Mouse (Mus musculus): ENCODE measurements around the gene Catsper4. TPM values are rescaled to one million over a fixed set of nuclear protein-coding genes. Genes with fewer than 3 reads are reported as not detected.

Catsper4 gene
- polyA plus RNA-seq, 1 experiment: 1.4 TPM

DNA sequence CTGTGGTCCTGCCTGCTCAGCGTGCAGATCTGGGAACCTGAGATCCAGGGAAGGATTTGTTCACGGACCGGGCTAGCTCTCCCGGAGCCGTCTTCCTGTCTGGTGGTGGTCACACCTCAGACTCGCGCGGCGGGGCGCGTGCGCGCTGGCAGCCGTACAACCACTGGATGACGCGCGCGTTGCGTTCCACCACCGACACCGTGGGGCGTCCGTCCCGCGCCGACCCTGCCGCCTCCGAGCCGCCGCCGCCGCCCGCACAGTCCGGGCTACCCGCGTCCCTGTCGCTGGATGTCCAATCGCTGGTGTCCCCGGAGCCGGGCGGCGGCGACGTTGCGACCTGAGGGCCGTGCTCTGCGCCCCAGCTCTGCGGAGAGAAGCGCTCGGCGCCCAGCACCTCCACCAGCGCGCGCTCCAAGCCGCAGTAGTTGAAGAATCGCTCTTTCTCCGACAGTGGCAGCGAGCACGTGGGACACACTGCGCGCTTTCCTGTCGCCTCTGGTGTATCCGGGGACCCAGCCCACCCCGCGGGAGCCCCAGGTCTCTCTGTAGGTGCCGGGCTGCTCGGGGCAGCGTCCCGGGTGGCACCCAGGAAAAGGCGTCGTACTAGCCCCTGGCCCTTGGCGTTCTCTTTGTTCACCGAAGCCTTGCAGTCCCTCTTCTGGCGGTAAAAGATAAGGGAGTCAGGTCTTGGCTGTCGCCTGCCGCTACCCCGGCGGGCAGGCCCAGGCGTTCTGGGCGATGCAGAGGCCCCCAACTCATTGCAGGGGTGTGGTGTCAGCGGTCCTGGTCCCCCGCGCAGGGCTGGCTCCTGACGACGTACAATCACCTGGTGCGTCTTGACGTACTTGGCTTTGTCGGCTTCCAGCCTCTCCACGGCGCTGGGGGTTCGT, 24.3 kb upstream of the Catsper4 start:
- 5% methylated on average over 91 of the region's 91 CpGs for WGBS
- no peak for DNase-seq (ENCODE audit: low read depth, low spot score)

- DNase-seq (ENCODE audit: low read depth, low spot score): no peak
- WGBS: 25% methylated on average over 10 of the region's 10 CpGs
These were observed 23.7 kb upstream of the Catsper4 start for GRCm38 (mm10) chr4:134250930-134251240.

DNA sequence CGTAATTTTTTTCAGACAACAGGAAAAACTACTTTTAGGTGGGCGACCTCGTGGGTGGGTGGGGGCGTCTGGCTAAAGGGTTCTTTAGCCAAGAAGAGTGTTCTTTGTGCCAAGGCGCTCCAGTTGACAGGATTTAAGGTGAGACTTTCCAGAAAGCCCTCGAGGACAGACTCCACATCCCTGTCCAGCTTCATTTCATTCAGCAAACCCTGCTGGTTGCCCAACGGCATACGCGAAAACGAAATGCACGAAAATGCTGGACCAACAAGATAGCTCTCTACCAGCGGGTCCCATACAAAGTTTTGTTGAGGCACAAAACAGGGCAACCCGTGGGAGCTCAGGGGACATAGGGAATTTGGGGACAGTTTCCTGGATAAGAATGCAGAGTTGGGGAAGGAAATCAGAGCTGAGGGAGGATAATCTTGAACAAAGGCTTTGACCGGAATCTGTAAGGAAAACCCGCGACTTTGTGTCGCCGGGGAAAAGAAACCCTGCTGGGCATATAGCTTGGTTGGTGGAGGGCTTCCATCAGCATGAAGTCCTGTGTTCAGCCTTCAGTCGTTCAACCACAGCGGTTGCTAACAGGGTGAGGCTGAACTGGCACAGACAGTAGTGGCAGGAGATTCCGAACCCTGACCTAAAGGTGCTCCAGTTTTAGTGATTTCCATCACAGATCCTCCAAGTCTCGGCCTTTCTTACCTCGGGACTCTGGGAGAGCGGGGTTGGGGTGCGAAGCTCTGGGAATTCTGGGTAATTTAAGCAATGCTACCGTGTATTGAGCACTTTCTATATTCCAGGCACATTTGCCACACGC, 23.1 kb upstream of the Catsper4 start:
- DNase-seq (ENCODE audit: low read depth, low spot score): no peak
- 31% methylated on average over 27 of the region's 27 CpGs for WGBS

GRCm38 (mm10) chr4:134249651-134250050, 22.5 kb upstream of the Catsper4 start:
- WGBS: 2% methylated on average over 30 of the region's 30 CpGs
- DNase-seq (ENCODE audit: low read depth, low spot score): no peak

GRCm38 (mm10) chr4:134246719-134247258, 19.6 kb upstream of the Catsper4 start, which contains the start of gene Gm30191:
Gene Gm30191, plus strand, starts transcription at chr4:134246935.
- no peak for DNase-seq (ENCODE audit: low read depth, low spot score)
- WGBS: 48% methylated on average over 7 of the region's 7 CpGs

DNA sequence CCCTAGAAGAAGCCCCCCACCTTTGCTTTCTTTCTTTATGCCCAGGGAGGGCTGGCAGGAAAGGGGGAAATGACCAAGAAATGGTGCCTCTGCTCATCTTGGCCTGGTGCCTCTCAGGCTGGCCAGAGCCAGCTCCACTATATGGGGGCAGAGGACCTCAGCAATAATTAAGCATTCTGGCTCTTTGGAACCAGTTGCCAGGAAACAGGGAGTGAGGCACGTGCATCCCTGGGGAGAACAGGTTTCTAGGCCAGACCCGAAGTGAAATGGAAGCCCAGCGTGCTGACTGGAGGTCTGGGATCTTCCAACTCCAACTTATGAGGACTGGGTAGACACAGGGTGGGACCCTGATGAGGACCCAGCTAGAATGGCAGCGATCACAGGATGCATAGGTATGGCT, 19.1 kb upstream of the Catsper4 start:
- 70% methylated on average over 4 of the region's 4 CpGs for WGBS
- no peak for DNase-seq (ENCODE audit: low read depth, low spot score)

GRCm38 (mm10) chr4:134245148-134245843, 18.1 kb upstream of the Catsper4 start, which contains the start of gene Zfp593:
Gene Zfp593, minus strand, starts transcription at chr4:134245592.
- under 1% methylated on average over 60 of the region's 60 CpGs for WGBS
- peak; percentile 69 for DNase-seq (ENCODE audit: low read depth, low spot score)

- WGBS: 95% methylated on average over 17 of the region's 17 CpGs
- no peak for DNase-seq (ENCODE audit: low read depth, low spot score)
These were observed 16.5 kb upstream of the Catsper4 start, which contains the start of gene E130218I03Rik for GRCm38 (mm10) chr4:134243516-134244250. Gene E130218I03Rik, plus strand, starts transcription at chr4:134243662.

- 6% methylated on average over 10 of the region's 10 CpGs for WGBS
- DNase-seq (ENCODE audit: low read depth, low spot score): peak; percentile 18
These were observed 11.5 kb upstream of the Catsper4 start for GRCm38 (mm10) chr4:134238686-134239085.

GRCm38 (mm10) chr4:134238279-134238651, 11.1 kb upstream of the Catsper4 start, which contains the start of gene Cnksr1:
Gene Cnksr1, minus strand, starts transcription at chr4:134238399.
- WGBS: 4% methylated on average over 18 of the region's 18 CpGs
- DNase-seq (ENCODE audit: low read depth, low spot score): peak; percentile 97

DNA sequence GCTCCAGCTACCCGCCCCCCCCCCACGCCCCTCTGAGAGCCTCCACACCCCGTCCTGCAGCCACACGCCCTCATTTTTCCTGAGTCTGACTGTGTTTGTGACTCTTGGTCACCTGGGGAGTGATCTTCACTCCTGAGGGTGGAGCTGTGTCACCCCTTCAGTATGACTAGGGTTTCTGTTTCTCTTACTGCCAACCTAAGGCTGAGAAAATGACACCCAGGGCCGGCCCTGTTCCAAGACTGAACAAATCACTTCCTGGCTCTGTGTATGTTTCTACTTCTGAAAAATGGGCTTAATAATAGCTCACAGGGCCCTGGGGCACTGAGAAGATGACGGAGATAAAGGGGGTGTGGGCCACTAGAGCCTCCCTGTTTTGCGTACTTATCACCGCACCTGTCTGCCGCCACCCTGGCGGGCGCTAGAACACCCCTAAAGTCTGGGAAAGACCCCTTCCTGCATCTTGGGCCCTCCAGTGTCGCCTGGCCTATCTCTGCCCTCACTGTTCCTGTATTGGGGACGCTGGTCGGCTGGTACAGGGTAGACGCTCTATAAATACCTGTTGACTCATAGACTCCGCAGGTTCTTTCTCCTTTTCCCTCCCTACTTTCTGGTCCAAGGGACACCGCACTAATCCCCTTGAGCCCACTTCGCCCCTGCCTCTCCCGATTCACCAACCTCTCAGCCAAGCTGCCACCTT, 10.5 kb upstream of the Catsper4 start:
- WGBS: 16% methylated on average over 19 of the region's 19 CpGs
- peak; percentile 28 for DNase-seq (ENCODE audit: low read depth, low spot score)

- WGBS: 82% methylated on average over 5 of the region's 5 CpGs
- no peak for DNase-seq (ENCODE audit: low read depth, low spot score)
These were observed 7.7 kb upstream of the Catsper4 start for GRCm38 (mm10) chr4:134234876-134235275.

- no peak for DNase-seq (ENCODE audit: low read depth, low spot score)
- WGBS: 18% methylated on average over 8 of the region's 8 CpGs
These were observed 3.2 kb upstream of the Catsper4 start for GRCm38 (mm10) chr4:134230431-134230830.

DNA sequence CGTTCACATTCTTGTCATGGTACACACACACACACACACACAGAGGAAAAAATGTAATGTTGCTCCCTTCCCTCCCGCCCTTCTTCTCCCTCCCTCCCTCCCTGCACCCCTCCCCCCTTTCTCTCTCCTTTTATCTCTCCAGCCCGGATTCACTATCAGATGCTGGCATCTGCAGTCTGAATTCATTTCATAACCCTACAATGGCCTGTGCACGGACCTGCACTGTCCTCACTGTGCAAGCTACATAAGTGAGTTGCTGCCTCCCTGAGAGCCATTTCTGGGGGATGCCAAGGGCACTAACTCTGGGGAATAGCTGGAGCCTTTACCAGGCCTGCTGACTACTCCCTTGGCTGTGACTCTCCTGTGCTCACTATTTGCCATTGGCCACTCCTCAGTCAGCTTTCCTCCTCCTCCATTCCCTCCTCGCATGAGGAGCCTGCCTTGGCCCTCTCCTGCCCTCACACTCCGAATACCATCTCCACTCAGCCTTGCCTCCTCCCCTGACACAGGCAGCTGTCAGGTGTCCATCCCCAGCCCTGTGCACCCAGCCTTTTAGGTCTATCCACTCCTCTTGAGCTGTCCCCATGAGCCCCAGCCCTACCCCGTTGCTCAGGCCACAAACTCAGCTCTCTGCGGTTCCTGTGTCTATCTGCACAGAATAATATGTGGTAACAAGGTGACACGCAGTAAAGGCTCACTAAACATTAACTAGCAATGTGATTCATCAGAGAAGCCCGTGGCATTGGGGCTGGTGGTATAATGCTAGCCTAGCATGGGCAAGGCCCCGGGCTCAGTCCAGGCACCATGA, 4.2 kb downstream of the Catsper4 start:
- WGBS: 30% methylated on average over 11 of the region's 11 CpGs
- DNase-seq (ENCODE audit: low read depth, low spot score): peak; percentile 58

- DNase-seq (ENCODE audit: low read depth, low spot score): no peak
- 57% methylated on average over 6 of the region's 6 CpGs for WGBS
These were observed 20.6 kb downstream of the Catsper4 start for GRCm38 (mm10) chr4:134206488-134207053.

GRCm38 (mm10) chr4:134203340-134203896, 23.8 kb downstream of the Catsper4 start:
- 86% methylated on average over 17 of the region's 17 CpGs for WGBS

GRCm38 (mm10) chr4:134202904-134203303, 24.3 kb downstream of the Catsper4 start, which contains the start of gene Gm7534:
Gene Gm7534, minus strand, starts transcription at chr4:134203004.
- no peak for DNase-seq (ENCODE audit: low read depth, low spot score)
- WGBS: 93% methylated on average over 4 of the region's 4 CpGs

More at GRCm38 (mm10) chr4:134203340-134203896, 23.8 kb downstream of the Catsper4 start:
- no peak for DNase-seq (ENCODE audit: low read depth, low spot score)

Measured in large intestine, adult 2 months (tissue).